Mouse (Mus musculus) olfactory bulb, adult 2 months (tissue): ENCODE data around the gene Agpat1.

Source experiments
- CTCF ChIP-seq: fragments of 200-500 bp; IDR thresholded peaks from 2 replicates; pipeline ENCODE4 v1.5.1; 2012; ENCODE audit warnings: low read depth, mild to moderate bottlenecking, low read length, moderate library complexity; ENCODE audit not compliant: insufficient read depth
- POLR2A ChIP-seq: fragments of 200-500 bp; IDR thresholded peaks from 2 replicates; pipeline ENCODE4 v1.6.1; 2012; ENCODE audit warnings: mild to moderate bottlenecking, low read depth, low read length, moderate library complexity; ENCODE audit not compliant: insufficient read depth

DNA sequence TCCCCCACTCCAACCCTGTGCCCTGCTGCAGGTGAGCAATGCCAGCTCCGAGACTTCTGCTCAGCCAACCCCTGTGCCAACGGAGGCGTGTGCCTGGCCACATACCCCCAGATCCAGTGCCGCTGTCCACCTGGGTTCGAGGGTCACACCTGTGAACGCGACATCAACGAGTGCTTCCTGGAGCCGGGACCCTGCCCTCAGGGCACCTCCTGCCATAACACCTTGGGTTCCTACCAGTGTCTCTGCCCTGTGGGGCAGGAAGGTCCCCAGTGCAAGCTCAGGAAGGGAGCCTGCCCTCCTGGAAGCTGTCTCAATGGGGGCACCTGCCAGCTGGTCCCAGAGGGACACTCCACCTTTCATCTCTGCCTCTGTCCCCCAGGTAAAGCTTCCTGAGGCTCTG lies 36.8 kb upstream of the Agpat1 start:
- TF ChIP-seq CTCF = no peak
- TF ChIP-seq POLR2A = no peak
